Comparison of ENCODE assay signal across 8 mouse cellular contexts in genomic region chr6:124931525-124932313, GRCm38 (mm10). TPM values are rescaled to one million over a fixed set of nuclear protein-coding genes. Genes with fewer than 3 reads are reported as not detected.
DNase-seq lines count a peak whose midpoint lies in the region; ATAC-seq lines count a peak whose summit lies in the region.

No protein-coding gene starts in this region.

- H3K27ac ChIP-seq in limb, embryonic 13.5 days = peak overlapping the region; percentile 97

- H3K9me3 ChIP-seq in limb, embryonic 13.5 days = no peaks in the 10 kb centered on the region

- peaks cover 37% of the 10 kb centered on the region for H3K4me1 ChIP-seq in limb, embryonic 13.5 days

- WGBS in limb, embryonic 13.5 days = 1% methylated on average over 47 of the region's 48 CpGs

- H3K4me3 ChIP-seq in limb, embryonic 13.5 days = peak overlapping the region; percentile 94

- H3K4me2 ChIP-seq in limb, embryonic 13.5 days (replicated peaks) = peak overlapping the region; percentile 96

- DNase-seq in cerebellum, postnatal 14 days = peak; percentile 61 to 67
- DNase-seq in cerebellum, postnatal 4 days (ENCODE audit: low spot score in 2 of 2) = no peak
- peak; percentile 28 to 35 for DNase-seq in CD8-positive naive resting alpha-beta T cell, adult 2 months (ENCODE audit: low read depth in 2 of 2, low spot score in 2 of 2)
- peak; percentile 62 for DNase-seq in embryo, embryonic 10.5 days (ENCODE audit: low spot score)
- DNase-seq in heart, postnatal 10 days = peak; percentile 51 to 65
- DNase-seq in naive thymus-derived CD4-positive, alpha-beta T cell, adult 2 months (ENCODE audit: low read depth) = peak; percentile 62
- peak; percentile 72 for DNase-seq in thymus, postnatal 4 days

- ATAC-seq in limb, embryonic 13.5 days (ENCODE audit: low FRiP score, low read depth) = peak; percentile 6

- intact Hi-C loops in heart, postnatal 10 days (cut with DNase I) = loop anchor here (2.0 kb wide), 2 partner anchors 33 to 77 kb away; partner anchors contain the start of genes Cops7a and Zfp384

- peak overlapping the region; percentile 98 for H3K9ac ChIP-seq in limb, embryonic 13.5 days

- peaks cover 41% of the 10 kb centered on the region for H3K36me3 ChIP-seq in limb, embryonic 13.5 days

- no peaks in the 10 kb centered on the region for H3K27me3 ChIP-seq in limb, embryonic 13.5 days

RNA-seq across cellular contexts. Expression of gene Mlf2, which starts 0.5 kb away (rescaled TPM):
- 100 to 1,000 TPM; 231 to 236 TPM for total RNA-seq in heart, postnatal 10 days (2021)
- polyA plus RNA-seq in limb, embryonic 13.5 days (2015; fragmentation: Nextera tagmentation; extraction: Ambion mirVana) = 354 and 355 TPM in 2 replicates

RNA-seq across cellular contexts. Expression of gene Ptms, which starts 11.8 kb away (rescaled TPM):
- total RNA-seq in heart, postnatal 10 days (2021) = 100 to 1,000 TPM; 516 to 532 TPM
- polyA plus RNA-seq in limb, embryonic 13.5 days (2015; fragmentation: Nextera tagmentation; extraction: Ambion mirVana) = 303 and 321 TPM in 2 replicates

RNA-seq across cellular contexts. Expression of gene Lag3, which starts 20.2 kb away (rescaled TPM):
- under 1 TPM; 0.72 to 0.84 TPM for total RNA-seq in heart, postnatal 10 days (2021)
- polyA plus RNA-seq in limb, embryonic 13.5 days (2015; fragmentation: Nextera tagmentation; extraction: Ambion mirVana) = 1.7 and 3.1 TPM in 2 replicates

RNA-seq across cellular contexts. Expression of gene Cops7a, which starts 33.6 kb away (rescaled TPM):
- total RNA-seq in heart, postnatal 10 days (2021) = 100 to 1,000 TPM; 102 to 108 TPM
- polyA plus RNA-seq in limb, embryonic 13.5 days (2015; fragmentation: Nextera tagmentation; extraction: Ambion mirVana) = 128 and 133 TPM in 2 replicates

RNA-seq across cellular contexts. Expression of gene Cd4, which starts 43.7 kb away (rescaled TPM):
- total RNA-seq in heart, postnatal 10 days (2021) = 1 to 10 TPM; 1.2 to 2.1 TPM
- polyA plus RNA-seq in limb, embryonic 13.5 days (2015; fragmentation: Nextera tagmentation; extraction: Ambion mirVana) = 0.04 and 0.15 TPM in 2 replicates

Comparison
In these comparisons a context has a peak if more than half of its experiments do, and no peak if none do; other contexts are left out.
1. DNase-seq: peak in cerebellum, postnatal 14 days (2 of 2), CD8-positive naive resting alpha-beta T cell, adult 2 months (2 of 2), embryo, embryonic 10.5 days (single experiment), heart, postnatal 10 days (2 of 2), naive thymus-derived CD4-positive, alpha-beta T cell, adult 2 months (single experiment) and thymus, postnatal 4 days (single experiment); none in cerebellum, postnatal 4 days (0 of 2).